Mouse (Mus musculus) kidney, embryonic 16.5 days (tissue): ENCODE measurements around the gene Slc22a20. TPM values are rescaled to one million over a fixed set of nuclear protein-coding genes. Genes with fewer than 3 reads are reported as not detected.

Source experiments
- ATAC-seq: fragments of 200-750 bp; cut with Nextera tagmentation; 2 replicates; pipeline ENCODE4 v1.8.0; 2017; ENCODE audit warnings: moderate TSS enrichment; ENCODE audit not compliant: low FRiP score, low TSS enrichment
- H3K27ac ChIP-seq: fragments of 300-500 bp; sonication (generic); 2 replicates; pipeline ENCODE4 v1.5.1; 2014; ENCODE audit warnings: low read length
- H3K27me3 ChIP-seq: fragments of 300-500 bp; sonication (generic); 2 replicates; pipeline ENCODE4 v1.6.1; 2014; ENCODE audit warnings: low read length, control low read depth, mixed read lengths; ENCODE audit not compliant: insufficient read depth
- H3K36me3 ChIP-seq: fragments of 300-500 bp; sonication (generic); 2 replicates; pipeline ENCODE4 v1.6.1; 2014; ENCODE audit warnings: low read length, control low read depth, mixed read lengths; ENCODE audit not compliant: insufficient read depth
- H3K4me1 ChIP-seq: fragments of 300-500 bp; sonication (generic); 2 replicates; pipeline ENCODE4 v1.6.1; 2014; ENCODE audit warnings: low read length, control low read depth, mixed read lengths; ENCODE audit not compliant: insufficient read depth
- H3K4me2 ChIP-seq: fragments of 300-500 bp; sonication (generic); replicated peaks from 2 replicates; pipeline ENCODE4 v1.6.1; 2014; ENCODE audit warnings: low read depth, low read length
- H3K4me3 ChIP-seq: fragments of 300-500 bp; sonication (generic); 2 replicates; pipeline ENCODE4 v1.5.1; 2014; ENCODE audit warnings: mild to moderate bottlenecking, low read length
- H3K9ac ChIP-seq: fragments of 300-500 bp; sonication (generic); replicated peaks from 2 replicates; pipeline ENCODE4 v1.6.1; 2014; ENCODE audit warnings: low read length
- H3K9me3 ChIP-seq: fragments of 300-500 bp; sonication (generic); 2 replicates; pipeline ENCODE4 v1.6.1; 2016; ENCODE audit warnings: low read length, control low read depth
- WGBS: fragments of 180-500 bp; shearing (Covaris S2); extraction: QIAGEN DNeasy Blood & Tissue Kit; methylation state at CpG from one replicate; pipeline ENCODE4 v1.1.7; 2014; 5-methylcytosine and 5-hydroxymethylcytosine counted together
- polyA plus RNA-seq: library from polyadenylated mRNA; unstranded; fragments of >200 nt; fragmentation: Nextera tagmentation; extraction: Ambion mirVana; gene quantifications from 2 replicates; pipeline ENCODE4 v1.2.1, GENCODE M21; 2015

Slc22a20 gene
- polyA plus RNA-seq, 1 experiment from 2014 or later: not detected

DNA sequence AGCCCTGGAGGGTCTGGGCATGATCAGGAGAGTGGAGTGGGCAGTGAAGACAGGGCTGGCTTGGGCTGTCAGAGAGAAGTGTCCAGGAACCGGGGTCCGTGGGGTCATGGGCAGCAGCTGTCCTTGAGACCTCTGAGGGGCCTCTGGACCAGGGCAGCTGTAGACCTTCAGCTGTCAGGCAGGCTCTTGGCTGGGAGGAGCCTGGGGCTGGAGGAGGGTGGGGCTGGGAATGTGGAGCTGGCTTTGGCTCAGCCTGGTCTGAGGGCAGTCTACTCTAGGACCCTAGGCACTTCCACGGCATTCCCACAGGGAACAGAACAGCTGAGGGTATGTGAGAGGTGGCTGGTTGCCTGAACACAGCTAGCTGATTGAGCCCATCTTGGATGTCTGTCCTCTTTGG lies 50.7 kb downstream of the Slc22a20 start:
- peak; percentile 91 for ATAC-seq
- 7% methylated on average over 3 of the region's 3 CpGs for WGBS
- Histone ChIP-seq H3K9me3 (no peaks in the 10 kb centered on the region), H3K36me3 (no peaks in the 10 kb centered on the region), H3K4me3 (no peak overlapping the region), H3K9ac (peak overlapping the region; percentile 39), H3K4me1 (peaks cover 49% of the 10 kb centered on the region), H3K4me2 (0 out of 2 replicates have a peak overlapping the region, but pooled peaks have one; percentile 17), H3K27ac (peak overlapping the region; percentile 67), H3K27me3 (no peaks in the 10 kb centered on the region)

DNA sequence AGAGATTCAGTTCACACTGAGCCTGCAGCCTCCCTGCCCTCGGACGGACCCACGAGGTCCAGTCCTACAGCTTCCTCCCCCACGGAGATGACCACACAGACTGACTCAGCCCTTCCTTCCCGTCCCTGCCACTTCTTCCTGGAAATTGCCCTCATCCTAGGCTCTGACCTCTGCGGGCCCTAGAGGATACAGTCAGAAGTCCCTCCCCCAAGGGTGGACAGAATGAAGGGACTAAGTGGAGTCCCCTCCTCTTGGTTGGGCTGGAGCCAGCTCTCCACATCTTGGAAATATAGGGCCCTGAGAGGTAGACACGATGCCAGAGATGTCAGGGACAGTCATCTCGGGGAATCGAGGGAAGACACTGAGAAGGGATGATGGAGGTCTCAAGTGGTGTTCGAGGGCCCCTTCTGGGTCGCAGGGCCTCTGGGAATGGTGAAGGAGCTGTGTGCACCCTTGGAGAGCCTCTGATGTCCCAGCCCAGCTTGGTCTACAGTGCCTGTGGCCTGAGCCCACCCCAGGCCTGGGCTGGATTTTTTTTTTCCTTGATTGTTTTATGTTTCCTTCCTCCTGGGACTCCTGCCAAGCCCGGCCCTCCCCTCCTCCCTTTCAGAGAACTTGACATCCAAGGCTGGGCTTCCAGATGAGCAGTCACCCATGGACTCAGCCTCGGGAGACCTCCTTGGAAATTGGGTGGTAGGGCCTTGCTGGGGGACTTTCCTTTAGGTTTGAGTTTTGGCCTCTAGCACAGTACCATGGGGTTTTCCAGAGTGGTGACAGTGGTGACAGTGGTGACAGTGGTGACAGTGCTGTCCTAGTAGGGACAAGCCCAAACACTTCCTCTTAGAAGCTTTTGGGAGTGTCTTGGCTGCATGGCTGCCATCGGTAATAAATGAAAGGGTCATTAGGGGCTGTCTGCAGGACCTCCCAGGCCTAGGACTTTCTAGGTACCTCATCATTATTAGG lies 56.0 kb downstream of the Slc22a20 start:
- Histone ChIP-seq H3K9me3 (no peaks in the 10 kb centered on the region), H3K9ac (peak overlapping the region; percentile 2; the same call in 1 of the 2 replicates), H3K27ac (peak overlapping the region; percentile 92), H3K27me3 (no peaks in the 10 kb centered on the region), H3K4me1 (peaks cover 52% of the 10 kb centered on the region), H3K4me3 (no peak overlapping the region), H3K4me2 (peak overlapping the region; percentile 26), H3K36me3 (no peaks in the 10 kb centered on the region)
- WGBS: 19% methylated on average over 14 of the region's 14 CpGs
- ATAC-seq: peak; percentile 78

DNA sequence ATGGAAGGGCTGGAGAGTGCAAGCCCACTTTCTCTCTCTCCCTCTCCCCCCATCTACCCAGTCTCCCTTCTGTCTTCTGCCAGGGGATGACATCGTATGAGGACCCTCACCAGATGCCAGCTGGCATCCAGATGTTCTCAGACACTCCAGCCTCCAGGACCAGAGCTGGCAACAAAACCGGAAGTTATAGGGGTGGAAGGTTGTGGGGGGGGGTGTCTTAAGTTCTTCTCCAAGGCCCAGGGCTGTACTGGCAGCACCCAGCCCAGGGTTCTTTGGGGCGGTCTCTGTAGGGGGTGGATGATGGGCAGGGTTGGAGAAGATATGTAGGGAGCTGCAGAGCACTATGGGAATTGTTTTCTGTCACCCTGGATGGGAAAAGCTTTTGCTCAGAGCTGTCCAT lies 57.4 kb downstream of the Slc22a20 start:
- H3K27ac ChIP-seq: peak overlapping the region; percentile 92
- H3K4me1 ChIP-seq: peaks cover 54% of the 10 kb centered on the region
- H3K9me3 ChIP-seq: no peaks in the 10 kb centered on the region
- no peaks in the 10 kb centered on the region for H3K27me3 ChIP-seq
- WGBS: 42% methylated on average over 3 of the region's 3 CpGs
- H3K4me3 ChIP-seq: no peak overlapping the region
- H3K36me3 ChIP-seq: no peaks in the 10 kb centered on the region
- H3K4me2 ChIP-seq: no peak overlapping the region
- no peak overlapping the region; the same call in 1 of the 2 replicates for H3K9ac ChIP-seq
- no peak for ATAC-seq

DNA sequence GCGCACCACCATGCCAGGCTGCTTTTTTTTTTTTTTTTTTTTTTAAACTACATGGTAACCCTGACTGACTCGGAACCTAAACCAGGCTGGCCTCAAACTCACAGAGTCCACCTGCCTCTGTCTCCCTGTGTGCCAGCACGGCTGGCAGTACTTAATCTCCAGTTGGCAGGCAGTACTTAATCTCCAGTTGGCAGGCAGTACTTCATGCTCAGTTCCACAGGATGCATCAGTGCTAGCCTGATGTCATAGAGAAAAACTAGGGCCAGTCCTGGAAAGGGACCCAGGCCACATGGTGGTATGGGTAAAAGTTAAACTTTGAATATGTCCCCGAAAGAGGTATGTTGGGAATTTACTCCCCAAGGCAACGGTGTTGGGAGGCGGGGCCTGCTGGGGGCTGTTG lies 57.8 kb downstream of the Slc22a20 start:
- peaks cover 58% of the 10 kb centered on the region for H3K4me1 ChIP-seq
- ATAC-seq: no peak
- H3K27me3 ChIP-seq: no peaks in the 10 kb centered on the region
- no peak overlapping the region for H3K4me2 ChIP-seq
- 57% methylated on average over 6 of the region's 6 CpGs for WGBS
- H3K9me3 ChIP-seq: no peaks in the 10 kb centered on the region
- H3K4me3 ChIP-seq: no peak overlapping the region
- H3K27ac ChIP-seq: peak overlapping the region; percentile 92; the same call in 1 of the 2 replicates
- H3K36me3 ChIP-seq: no peaks in the 10 kb centered on the region
- H3K9ac ChIP-seq: no peak overlapping the region; the same call in 1 of the 2 replicates

DNA sequence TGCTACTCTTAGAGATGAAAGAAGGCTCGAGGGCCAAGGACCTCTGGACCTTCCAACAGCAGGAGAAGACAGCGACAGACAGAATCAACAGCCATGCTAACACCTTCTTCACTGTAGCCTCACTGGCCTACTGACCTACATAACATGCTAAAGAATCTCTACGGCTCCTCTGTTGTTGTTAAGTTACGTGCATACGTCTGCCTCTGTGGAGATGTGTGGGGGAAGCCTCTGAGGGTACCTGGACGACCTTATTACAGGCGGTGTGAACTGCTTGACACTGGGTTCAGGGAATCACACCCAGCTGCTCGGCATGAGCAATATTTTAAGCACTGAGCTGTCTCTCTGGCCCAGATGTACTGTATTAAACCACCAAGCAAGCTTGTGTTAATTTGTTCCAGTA lies 58.4 kb downstream of the Slc22a20 start:
- Histone ChIP-seq H3K9me3 (no peaks in the 10 kb centered on the region), H3K27me3 (no peaks in the 10 kb centered on the region), H3K4me1 (peaks cover 64% of the 10 kb centered on the region), H3K4me3 (no peak overlapping the region), H3K9ac (no peak overlapping the region), H3K4me2 (no peak overlapping the region), H3K27ac (peak overlapping the region; percentile 57; the same call in 1 of the 2 replicates), H3K36me3 (no peaks in the 10 kb centered on the region)
- WGBS: 49% methylated on average over 8 of the region's 8 CpGs
- ATAC-seq: no peak

DNA sequence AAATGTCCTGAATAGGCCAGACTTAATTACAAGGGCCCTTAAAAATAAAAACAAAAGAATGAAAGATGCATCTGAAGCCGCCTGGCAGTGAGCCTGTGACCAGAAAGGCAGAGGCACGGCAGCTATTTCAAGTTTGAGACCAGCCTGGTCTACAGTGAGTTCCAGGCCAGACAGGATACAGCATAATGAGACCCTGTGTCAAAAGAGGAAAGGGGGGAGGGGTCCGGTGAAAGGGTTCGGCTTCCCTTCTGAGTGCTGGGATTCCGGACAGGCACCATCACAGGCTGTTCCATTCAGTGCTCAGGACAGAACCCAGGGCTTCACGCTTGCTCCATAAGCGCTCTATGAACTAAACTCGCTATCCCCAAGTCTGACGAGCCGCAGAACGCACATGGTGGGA lies 58.9 kb downstream of the Slc22a20 start:
- WGBS: 61% methylated on average over 11 of the region's 11 CpGs
- Histone ChIP-seq H3K9ac (no peak overlapping the region), H3K36me3 (no peaks in the 10 kb centered on the region), H3K4me2 (no peak overlapping the region), H3K27ac (peak overlapping the region; percentile 57; the same call in 1 of the 2 replicates), H3K9me3 (no peaks in the 10 kb centered on the region), H3K4me3 (no peak overlapping the region), H3K27me3 (no peaks in the 10 kb centered on the region), H3K4me1 (peaks cover 69% of the 10 kb centered on the region)
- no peak for ATAC-seq

DNA sequence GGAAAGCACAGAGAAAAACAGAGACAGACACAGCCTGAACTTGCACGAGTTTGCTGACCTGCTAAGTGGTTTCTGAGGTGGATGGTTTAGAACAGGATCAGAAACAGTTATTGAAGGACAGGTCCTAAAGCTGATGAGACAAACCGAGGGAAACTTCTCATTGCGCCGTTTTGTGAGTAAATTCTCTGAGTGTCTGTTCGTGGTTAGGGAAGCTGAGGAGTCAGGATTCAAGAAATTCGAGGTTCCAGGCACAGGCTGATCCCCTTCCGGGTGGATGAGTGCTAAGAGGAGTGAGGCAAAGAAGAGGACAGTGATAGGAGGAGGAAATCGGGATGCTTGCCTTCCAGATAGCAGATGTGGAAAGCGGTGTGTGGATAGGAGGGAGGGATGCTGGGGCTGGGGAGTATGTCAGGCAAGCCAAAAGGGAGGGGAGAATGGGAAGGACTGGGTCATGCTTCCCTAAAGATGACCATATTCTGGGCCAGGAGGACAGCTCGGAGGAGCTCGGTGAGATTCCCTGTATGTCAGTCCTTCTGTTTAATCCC lies 60.6 kb downstream of the Slc22a20 start:
- Histone ChIP-seq H3K4me2 (peak overlapping the region; percentile 91), H3K4me1 (peaks cover 68% of the 10 kb centered on the region), H3K9ac (peak overlapping the region; percentile 84), H3K36me3 (no peaks in the 10 kb centered on the region), H3K4me3 (peak overlapping the region; percentile 75), H3K9me3 (no peaks in the 10 kb centered on the region), H3K27ac (peak overlapping the region; percentile 86), H3K27me3 (no peaks in the 10 kb centered on the region)
- ATAC-seq: no peak
- 32% methylated on average over 11 of the region's 11 CpGs for WGBS

DNA sequence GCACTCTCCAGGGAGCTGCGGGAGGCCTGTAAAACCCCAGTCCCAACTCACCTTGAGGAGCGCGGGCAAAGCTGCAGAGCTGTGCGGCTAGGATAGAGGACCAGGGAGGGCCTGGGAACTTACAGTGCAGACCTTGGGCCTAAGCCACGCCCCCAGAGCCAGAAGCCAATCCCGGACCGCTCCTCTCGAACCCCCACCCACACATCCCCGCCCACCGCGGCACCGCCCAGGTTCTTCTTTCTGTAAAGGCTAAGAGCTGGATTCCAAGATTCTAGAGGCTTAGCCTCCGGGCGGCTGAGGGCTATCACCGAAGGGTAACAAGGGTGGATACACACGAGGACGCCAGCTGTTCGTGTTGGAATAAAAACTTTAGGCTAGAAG lies 61.2 kb downstream of the Slc22a20 start, which contains the start of gene Cdc42ep2:
Gene Cdc42ep2 (minus strand): TSS at position 104 of the 381 bp plus-strand sequence.
- WGBS: under 1% methylated on average over 18 of the region's 18 CpGs
- Histone ChIP-seq H3K27me3 (no peaks in the 10 kb centered on the region), H3K27ac (peak within 1 kb of the TSS; percentile 86), H3K4me1 (peaks cover 62% of the 10 kb centered on the region), H3K36me3 (no peaks in the 10 kb centered on the region), H3K4me2 (peak within 1 kb of the TSS; percentile 91), H3K9me3 (no peaks in the 10 kb centered on the region), H3K9ac (peak within 1 kb of the TSS; percentile 84), H3K4me3 (peak within 1 kb of the TSS; percentile 75)
- peak; percentile 94 for ATAC-seq

DNA sequence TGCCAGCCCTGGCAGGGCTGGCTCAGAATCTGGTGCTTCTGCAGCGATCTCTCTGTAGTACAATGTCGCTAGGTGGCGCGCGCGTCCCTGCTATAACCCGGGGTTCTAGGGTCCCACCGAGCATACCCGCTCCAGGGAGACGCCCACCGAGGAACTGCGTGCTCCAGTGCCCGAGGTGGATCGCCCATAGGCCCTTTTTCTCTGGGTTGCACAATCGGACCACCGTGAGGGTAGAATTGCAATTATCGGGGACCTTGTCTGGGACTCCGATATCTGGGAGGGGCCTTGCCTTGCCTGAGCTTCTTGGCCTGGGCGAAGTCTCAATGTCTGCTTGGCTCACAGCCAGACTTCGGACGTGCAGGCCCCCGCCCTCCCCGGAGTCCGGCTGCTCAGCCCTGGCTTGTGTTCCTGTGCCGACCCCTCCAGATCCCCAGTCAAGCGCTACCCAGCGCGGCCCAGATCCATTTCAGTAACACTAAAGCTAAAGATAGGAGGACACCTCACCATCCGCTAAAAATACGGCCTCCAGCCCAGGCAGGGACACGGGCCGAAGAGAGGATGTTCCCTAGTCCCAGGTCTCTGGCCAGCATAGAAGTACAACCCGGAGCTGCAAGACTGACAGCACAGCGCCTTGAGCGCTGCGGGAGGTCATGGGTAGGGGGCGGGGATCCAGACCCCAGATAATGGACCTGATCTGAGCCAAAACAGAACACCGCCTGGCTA lies 61.8 kb downstream of the Slc22a20 start:
- 0% methylated on average over 38 of the region's 38 CpGs for WGBS
- Histone ChIP-seq H3K9ac (peak overlapping the region; percentile 84), H3K27ac (peak overlapping the region; percentile 86), H3K27me3 (no peaks in the 10 kb centered on the region), H3K4me3 (peak overlapping the region; percentile 75), H3K36me3 (no peaks in the 10 kb centered on the region), H3K4me1 (peaks cover 56% of the 10 kb centered on the region), H3K4me2 (peak overlapping the region; percentile 91), H3K9me3 (no peaks in the 10 kb centered on the region)
- ATAC-seq: peak; percentile 79
